Mouse (Mus musculus) megakaryocyte, adult 5-6 weeks (primary cell): ENCODE results near the gene Abcb11. TPM values are rescaled to one million over a fixed set of nuclear protein-coding genes. Genes with fewer than 3 reads are reported as not detected.

Source experiments
- ATAC-seq: 2 replicates; pipeline ENCODE4 v1.8.0; 2016; ENCODE audit warnings: mild to moderate bottlenecking, inconsistent platforms; ENCODE audit not compliant: poor library complexity, severe bottlenecking
- total RNA-seq, 2 experiments: library from RNA; stranded (forward) in 1 of 2; stranded (reverse) in 1 of 2; fragments of 153-499, 151-499 nt in 1 of 2; fragments of 221-1000, 200-1000 nt in 1 of 2; gene quantifications; 2 replicates each; pipeline versions ENCODE4 v1.2.3 to v1.2.4; 2015 to 2017

Abcb11 gene
- total RNA-seq, 2 experiments from 2014 or later, result not detected

DNA sequence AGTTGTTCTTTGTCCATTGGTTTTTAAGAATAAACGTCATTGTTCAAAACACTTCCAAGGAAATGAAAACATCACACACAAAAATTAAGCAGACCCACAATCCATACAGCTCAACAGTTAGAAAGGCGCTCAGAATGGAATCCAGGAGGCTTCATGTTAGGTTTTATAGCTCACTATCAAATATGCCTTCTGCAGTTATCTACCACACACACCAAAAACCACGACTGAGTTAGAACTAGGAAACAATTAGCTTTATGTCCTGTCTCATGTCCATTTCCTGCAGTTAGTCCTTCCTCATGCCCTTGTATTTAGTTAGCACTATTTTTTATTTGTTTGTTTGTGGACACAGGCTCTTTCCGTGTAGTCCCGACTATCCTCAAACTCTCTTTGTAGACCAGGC lies 151.4 kb downstream of the Abcb11 start:
- no peak for ATAC-seq

DNA sequence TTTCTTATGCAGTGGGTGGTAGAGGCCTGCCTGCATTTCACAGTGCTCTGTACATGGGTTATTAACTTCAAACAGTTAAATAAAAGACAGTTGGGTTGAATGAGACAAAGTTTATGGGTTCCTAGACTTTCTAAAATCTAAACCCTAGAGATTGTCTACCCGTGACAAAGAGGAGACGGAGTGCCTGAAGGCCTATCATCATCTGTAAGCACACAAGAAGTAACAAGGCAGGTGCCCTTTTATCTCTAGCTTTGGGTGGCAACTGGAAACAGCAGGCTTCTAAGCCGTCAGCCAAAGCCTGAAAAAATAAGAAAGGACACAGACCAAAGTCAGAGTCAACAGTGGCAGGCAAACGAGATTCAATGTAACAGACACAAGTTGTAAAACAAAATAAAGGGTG lies 153.2 kb downstream of the Abcb11 start:
- no peak for ATAC-seq

- ATAC-seq, result no peak
Measured at GRCm38 (mm10) chr2:69188732-69189131, 153.7 kb downstream of the Abcb11 start.

Other genes with a start within 250 kb of the Abcb11 start
- 15.8 and 24.3 TPM in 2 replicates for gene Nostrin, start 206.8 kb downstream of the Abcb11 start, total RNA-seq (2015)
- 25.1 and 26.7 TPM in 2 replicates for gene Nostrin, start 206.8 kb downstream of the Abcb11 start, total RNA-seq (2017)
- 101 and 107 TPM in 2 replicates for gene Spc25, start 136.4 kb downstream of the Abcb11 start, total RNA-seq (2015)
- 116 and 134 TPM in 2 replicates for gene Spc25, start 136.4 kb downstream of the Abcb11 start, total RNA-seq (2017)
- gene G6pc2, start 131.5 kb downstream of the Abcb11 start, total RNA-seq (2015), result not detected in 2 replicates
- gene G6pc2, start 131.5 kb downstream of the Abcb11 start, total RNA-seq (2017), result not detected in 2 replicates
- gene Dhrs9, start 37.8 kb upstream of the Abcb11 start, total RNA-seq (2015), result 12.4 and 13.8 TPM in 2 replicates
- 16.2 and 17.2 TPM in 2 replicates for gene Dhrs9, start 37.8 kb upstream of the Abcb11 start, total RNA-seq (2017)
- gene Lrp2, start 243.4 kb upstream of the Abcb11 start, total RNA-seq (2015), result not detected in 2 replicates
- gene Lrp2, start 243.4 kb upstream of the Abcb11 start, total RNA-seq (2017), result not detected in 2 replicates